16 mouse cellular contexts compared by ENCODE assay signal in the genomic region with DNA sequence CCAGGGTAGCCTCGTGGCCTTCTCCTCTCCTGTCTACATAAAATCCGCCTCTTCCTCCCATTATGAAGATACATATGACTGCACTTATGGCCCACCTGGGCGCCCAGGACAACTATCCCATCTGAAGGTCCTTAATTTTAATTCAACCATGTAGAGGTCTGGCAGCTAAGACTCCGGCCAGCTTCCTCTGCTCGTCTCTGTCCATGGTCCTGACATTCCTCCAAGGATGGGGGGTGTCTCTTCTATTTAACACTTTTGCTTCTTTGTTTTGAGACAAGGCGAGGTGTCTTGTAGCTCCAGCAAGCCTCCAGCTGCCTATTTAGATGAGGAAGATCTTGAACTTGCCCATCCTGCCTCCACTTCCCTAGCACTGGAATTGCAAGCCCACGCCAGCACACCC.
A peak's percentile ranks its signal among the peaks of the same experiment; 100 is the strongest.
DNase-seq lines count a peak whose midpoint lies in the region; ATAC-seq and TF ChIP-seq lines count a peak whose summit lies in the region.
"Had no signal": no experiment of that assay in that cellular context is flagged by ENCODE, and none has a peak within 500 bp of the region (broad histone marks: within the 10 kb centered on the region; RNA-seq: fewer than 3 reads in every experiment).

No protein-coding gene starts in this region.

- DNase-seq in adrenal gland, postnatal 10 days: peak; percentile 52
- no peak for DNase-seq in adrenal gland, postnatal 4 days (ENCODE audit: low spot score in 2 of 2)
- DNase-seq in lung, embryonic 14.5 days: peak; percentile 88
- no peak for DNase-seq in lung, postnatal 25 days (ENCODE audit: low spot score)
- peak; percentile 71 for DNase-seq in limb, embryonic 14.5 days (ENCODE audit: low spot score)
- DNase-seq in left cerebral cortex, adult 18-20 months (ENCODE audit: low spot score in 2 of 2): no peak
- no peak for DNase-seq in left cerebral cortex, adult 9 months (ENCODE audit: low spot score in 2 of 2)
- DNase-seq: cerebellum, adult 9-11 months; liver, embryonic 13.5 days; right cerebral cortex, postnatal 25 days had no signal

- no peak overlapping the region for H3K4me2 ChIP-seq in lung, embryonic 14.5 days
- H3K4me2 ChIP-seq in limb, embryonic 14.5 days (replicated peaks; ENCODE audit: low read depth, low read length, severe bottlenecking): no peak overlapping the region
- H3K4me2 ChIP-seq: heart, embryonic 11.5 days; liver, embryonic 13.5 days; stomach, embryonic 15.5 days had no signal

- no peaks in the 10 kb centered on the region for H3K36me3 ChIP-seq in lung, embryonic 14.5 days (ENCODE audit: insufficient read depth)
- H3K36me3 ChIP-seq in limb, embryonic 14.5 days (ENCODE audit: control insufficient read depth, insufficient read depth, low read length): no peaks in the 10 kb centered on the region
- H3K36me3 ChIP-seq: liver, embryonic 13.5 days; midbrain, embryonic 10.5 days; stomach, embryonic 15.5 days had no signal

- no peak for TF ChIP-seq CTCF in lung, embryonic 14.5 days (IDR thresholded peaks at IDR 0.05; ENCODE audit: low read depth)

- H3K4me3 ChIP-seq in lung, embryonic 14.5 days (ENCODE audit: low read depth, low read length): no peak overlapping the region
- H3K4me3 ChIP-seq in limb, embryonic 14.5 days (replicated peaks; ENCODE audit: low read length): no peak overlapping the region
- H3K4me3 ChIP-seq: erythroblast, embryonic 14.5 days; layer of hippocampus, adult 2 months; liver, embryonic 13.5 days; midbrain, embryonic 10.5 days; stomach, embryonic 15.5 days had no signal

- no peaks in the 10 kb centered on the region for H3K27me3 ChIP-seq in lung, embryonic 14.5 days (ENCODE audit: insufficient read depth, low read length)
- H3K27me3 ChIP-seq in limb, embryonic 14.5 days (ENCODE audit: control insufficient read depth, insufficient read depth, low read length): no peaks in the 10 kb centered on the region
- H3K27me3 ChIP-seq: liver, embryonic 13.5 days; stomach, embryonic 15.5 days had no signal

- 14% methylated on average over 7 of the region's 7 CpGs for WGBS in lung, embryonic 14.5 days
- 22% methylated on average over 7 of the region's 7 CpGs for WGBS in limb, embryonic 14.5 days

- H3K9me3 ChIP-seq in lung, embryonic 14.5 days (ENCODE audit: low read depth, low read length): no peaks in the 10 kb centered on the region
- no peaks in the 10 kb centered on the region for H3K9me3 ChIP-seq in limb, embryonic 14.5 days (ENCODE audit: control insufficient read depth, low read length)
- H3K9me3 ChIP-seq: liver, embryonic 13.5 days; stomach, embryonic 15.5 days had no signal

- TF ChIP-seq POLR2A in limb, embryonic 14.5 days (IDR thresholded peaks at IDR 0.05; ENCODE audit: borderline replicate concordance, extremely low read depth, insufficient read depth, insufficient read length): no peak

- H3K27ac ChIP-seq in lung, embryonic 14.5 days (ENCODE audit: low read depth): no peak overlapping the region
- no peak overlapping the region for H3K27ac ChIP-seq in limb, embryonic 14.5 days (replicated peaks; ENCODE audit: low read depth, low read length)
- H3K27ac ChIP-seq: layer of hippocampus, adult 2 months; liver, embryonic 13.5 days; stomach, embryonic 15.5 days had no signal

- H3K9ac ChIP-seq in lung, embryonic 14.5 days: no peak overlapping the region
- no peak overlapping the region for H3K9ac ChIP-seq in limb, embryonic 14.5 days (ENCODE audit: low read depth, low read length, severe bottlenecking)
- H3K9ac ChIP-seq: liver, embryonic 13.5 days; stomach, embryonic 15.5 days had no signal

- H3K4me1 ChIP-seq in lung, embryonic 14.5 days (ENCODE audit: insufficient read depth): no peaks in the 10 kb centered on the region
- no peaks in the 10 kb centered on the region for H3K4me1 ChIP-seq in limb, embryonic 14.5 days (ENCODE audit: control insufficient read depth, insufficient read depth, low read length)
- H3K4me1 ChIP-seq: liver, embryonic 13.5 days; stomach, embryonic 15.5 days had no signal

- no peak for ATAC-seq in lung, embryonic 14.5 days (ENCODE audit: insufficient read depth)
- 0 out of 2 replicates have a peak, but pooled peaks have one; percentile 39 for ATAC-seq in common myeloid progenitor, adult 5-6 weeks (replicated peaks; ENCODE audit: low read depth, poor library complexity, severe bottlenecking)
- ATAC-seq in limb, embryonic 14.5 days (ENCODE audit: low FRiP score, low read depth): no peak

Comparison
In these comparisons a context has a peak if more than half of its experiments do, and no peak if none do; other contexts are left out.
1. DNase-seq: peak in adrenal gland, postnatal 10 days (single experiment), lung, embryonic 14.5 days (single experiment) and limb, embryonic 14.5 days (single experiment); none in adrenal gland, postnatal 4 days (0 of 2), lung, postnatal 25 days (single experiment), left cerebral cortex, adult 18-20 months (0 of 2) and left cerebral cortex, adult 9 months (0 of 2).